Mouse (Mus musculus) G1E (cell line): Measurements from ENCODE around the gene Pmfbp1.

Source experiments
- CTCF ChIP-seq: IDR thresholded peaks from 2 replicates; pipeline ENCODE4 v1.5.1; 2012; ENCODE audit warnings: low read depth, low read length, inconsistent platforms, mixed read lengths
- GATA1 ChIP-seq: IDR thresholded peaks from 2 replicates; pipeline ENCODE4 v1.6.1; 2012; ENCODE audit warnings: borderline replicate concordance, low read length, inconsistent platforms, mixed read lengths
- GATA2 ChIP-seq: IDR thresholded peaks from 2 replicates; pipeline ENCODE4 v1.6.1; 2012; ENCODE audit warnings: low read depth, low read length, inconsistent platforms, borderline replicate concordance
- POLR2AphosphoS5 ChIP-seq: IDR thresholded peaks from 2 replicates; pipeline ENCODE4 v1.6.1; 2012; ENCODE audit warnings: low read depth, low read length, inconsistent platforms; ENCODE audit not compliant: insufficient replicate concordance

DNA sequence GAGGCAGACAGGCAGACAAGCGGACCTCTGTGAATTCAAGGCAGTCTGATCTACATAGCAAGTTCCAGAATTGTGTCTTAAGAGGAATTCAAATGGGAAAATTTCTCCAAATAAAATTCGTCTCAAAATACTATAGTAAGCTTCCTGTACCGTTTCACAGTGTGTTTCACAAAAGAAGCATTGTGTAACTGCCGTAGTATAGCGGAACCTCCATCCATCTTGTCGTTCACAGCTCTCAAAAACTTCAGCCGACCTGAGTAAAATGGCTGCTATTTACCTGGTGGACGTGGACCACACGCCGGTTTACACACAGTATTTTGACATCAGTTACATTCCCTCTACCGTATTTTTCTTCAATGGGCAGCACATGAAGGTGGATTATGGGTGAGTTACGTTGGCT, 77.3 kb downstream of the Pmfbp1 start:
- no peak for TF ChIP-seq CTCF
- no peak for TF ChIP-seq GATA1
- no peak for TF ChIP-seq GATA2
- no peak for TF ChIP-seq POLR2AphosphoS5
